Mouse (Mus musculus): ENCODE results near the gene Cntnap1. TPM values are rescaled to one million over a fixed set of nuclear protein-coding genes. Genes with fewer than 3 reads are reported as not detected.

Gene Cntnap1
- polyA plus RNA-seq, 2 experiments = 0.56 to 1.5 TPM

DNA sequence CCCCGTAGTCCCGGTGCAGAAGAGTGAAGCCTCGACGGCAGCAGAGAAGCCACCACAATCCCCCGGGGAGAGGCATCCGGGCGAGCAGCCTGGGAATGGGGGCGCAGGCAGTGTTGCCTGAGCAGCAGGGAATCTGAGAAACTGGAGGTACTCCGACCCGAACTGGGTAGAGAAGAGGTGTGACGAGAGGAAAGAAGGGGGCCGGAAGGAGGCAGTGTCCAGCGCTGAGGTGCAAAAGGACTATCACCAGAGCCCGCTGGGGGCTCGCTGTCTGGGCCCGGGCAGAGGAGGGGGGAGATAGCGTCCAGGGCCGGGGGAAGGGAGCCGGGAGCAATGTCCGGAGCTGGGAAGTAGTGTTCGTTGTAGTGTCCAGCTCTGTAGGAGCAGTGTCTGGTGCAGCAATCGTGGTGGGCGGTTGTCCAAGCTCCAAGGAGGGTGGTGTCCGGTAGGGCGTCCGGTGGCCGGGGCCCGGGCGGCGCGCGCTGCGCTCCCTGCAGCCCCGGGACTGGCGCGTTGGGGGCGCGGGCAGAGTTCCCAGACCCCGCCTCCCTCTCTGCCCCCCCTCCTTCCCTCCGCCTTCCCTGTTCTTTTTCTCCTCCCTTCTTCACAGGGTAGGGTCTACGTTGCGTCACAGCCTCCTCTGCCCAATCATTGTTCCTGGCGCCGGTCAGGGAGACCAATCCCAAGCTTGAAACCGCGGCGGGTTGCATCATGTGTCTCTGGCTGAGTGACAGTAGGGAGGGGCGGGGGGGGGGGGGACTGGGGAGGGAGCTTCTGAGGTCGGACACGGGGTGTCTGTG lies 688 bp downstream of the Cntnap1 start, which contains the start of gene Plekhh3:
Gene Plekhh3 (minus strand): TSS at position 541 of the 800 bp plus-strand sequence.
- H3K4me2 ChIP-seq (replicated peaks; ENCODE audit: low read depth, low read length, severe bottlenecking) = peak within 1 kb of the TSS; percentile 59
- 1% methylated on average over 37 of the region's 50 CpGs for WGBS
- peak within 1 kb of the TSS; percentile 65 for H3K27ac ChIP-seq (replicated peaks; ENCODE audit: low read depth, low read length)
- H3K9ac ChIP-seq (ENCODE audit: low read depth, low read length, severe bottlenecking) = peak within 1 kb of the TSS; percentile 66
- TF ChIP-seq POLR2A (IDR thresholded peaks at IDR 0.05; ENCODE audit: borderline replicate concordance, extremely low read depth, insufficient read depth, insufficient read length) = no peak
- no peaks in the 10 kb centered on the region for H3K9me3 ChIP-seq (ENCODE audit: control insufficient read depth, low read length)
- ATAC-seq (ENCODE audit: low FRiP score, low read depth) (peak; percentile 97), DNase-seq (ENCODE audit: low spot score) (peak; percentile 98)
- H3K4me3 ChIP-seq (replicated peaks; ENCODE audit: low read length) = peak within 1 kb of the TSS; percentile 81
- peaks cover 18% of the 10 kb centered on the region for H3K36me3 ChIP-seq (ENCODE audit: control insufficient read depth, insufficient read depth, low read length)
- peaks cover 62% of the 10 kb centered on the region for H3K27me3 ChIP-seq (ENCODE audit: control insufficient read depth, insufficient read depth, low read length)
- peaks cover 31% of the 10 kb centered on the region for H3K4me1 ChIP-seq (ENCODE audit: control insufficient read depth, insufficient read depth, low read length)

DNA sequence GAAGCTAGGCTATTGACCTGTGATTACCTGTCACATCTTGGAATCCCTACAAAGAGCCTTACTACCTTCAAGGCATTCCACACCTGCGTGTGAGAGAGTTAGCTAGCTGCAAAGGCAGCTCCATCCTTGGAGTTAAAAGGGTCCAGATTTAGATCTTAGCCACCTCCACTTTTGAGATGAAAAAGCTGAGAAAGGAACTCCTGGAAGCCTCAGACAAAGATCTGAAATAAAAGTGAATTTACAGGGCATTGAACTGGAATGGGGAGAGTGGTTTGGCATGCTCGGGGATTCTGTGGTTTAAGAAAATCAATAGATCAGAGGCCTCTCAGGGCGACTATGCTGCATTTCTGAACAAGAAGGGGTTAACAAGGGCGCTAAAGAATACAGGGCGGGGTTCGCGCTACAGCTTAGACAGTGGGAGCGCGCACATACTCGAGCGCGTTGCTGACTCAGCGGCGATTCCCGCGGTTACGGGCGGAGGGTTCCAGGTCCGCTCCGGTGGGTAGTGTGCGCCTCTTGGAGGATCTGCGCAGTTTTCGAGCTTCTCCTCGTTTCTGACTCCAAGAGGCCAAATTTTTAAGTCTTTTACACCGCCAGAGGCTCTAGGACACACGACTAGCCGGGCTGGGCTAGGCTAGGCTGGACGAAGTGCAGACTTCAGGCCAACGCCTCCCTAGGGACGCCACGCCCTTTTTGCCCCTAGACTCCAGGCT lies 1.6 kb downstream of the Cntnap1 start:
- peak overlapping the region; percentile 65 for H3K27ac ChIP-seq (replicated peaks; ENCODE audit: low read depth, low read length)
- peaks cover 34% of the 10 kb centered on the region for H3K4me1 ChIP-seq (ENCODE audit: control insufficient read depth, insufficient read depth, low read length)
- peak overlapping the region; percentile 37 for H3K9ac ChIP-seq (ENCODE audit: low read depth, low read length, severe bottlenecking)
- peaks cover 10% of the 10 kb centered on the region for H3K36me3 ChIP-seq (ENCODE audit: control insufficient read depth, insufficient read depth, low read length)
- peak overlapping the region; percentile 59 for H3K4me2 ChIP-seq (replicated peaks; ENCODE audit: low read depth, low read length, severe bottlenecking)
- peak overlapping the region; percentile 45 for H3K4me3 ChIP-seq (replicated peaks; ENCODE audit: low read length)
- H3K27me3 ChIP-seq (ENCODE audit: control insufficient read depth, insufficient read depth, low read length) = peaks cover 62% of the 10 kb centered on the region
- ATAC-seq (ENCODE audit: low FRiP score, low read depth) = peak; percentile 51; the same call in 1 of the 2 replicates
- 0 out of 2 replicates have a peak, but pooled peaks have one; percentile 17 for TF ChIP-seq POLR2A (IDR thresholded peaks at IDR 0.05; ENCODE audit: borderline replicate concordance, extremely low read depth, insufficient read depth, insufficient read length)
- peak; percentile 92 for DNase-seq (ENCODE audit: low spot score)
- WGBS = 0% methylated on average over 31 of the region's 31 CpGs
- no peaks in the 10 kb centered on the region for H3K9me3 ChIP-seq (ENCODE audit: control insufficient read depth, low read length)

DNA sequence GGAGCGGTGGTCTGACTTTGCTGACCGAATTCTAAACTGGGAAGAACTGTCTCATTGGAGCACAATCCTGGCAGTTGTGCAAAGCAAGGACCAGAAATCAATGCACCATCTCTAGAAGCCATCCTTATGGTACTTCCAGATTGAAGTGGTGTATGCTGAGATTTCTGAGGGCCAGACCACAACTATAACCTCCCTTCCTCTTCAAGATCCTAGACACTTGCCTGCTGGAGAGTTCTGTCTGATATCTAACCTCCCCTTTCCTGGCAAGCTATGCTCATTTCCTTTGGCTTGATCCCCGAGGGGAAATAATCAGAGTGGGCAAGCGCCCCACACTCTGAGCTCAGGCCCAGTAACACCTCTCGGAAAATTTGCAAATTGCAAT lies 2.1 kb downstream of the Cntnap1 start:
- peaks cover 5% of the 10 kb centered on the region for H3K36me3 ChIP-seq (ENCODE audit: control insufficient read depth, insufficient read depth, low read length)
- ATAC-seq (ENCODE audit: low FRiP score, low read depth) = no peak
- peak overlapping the region; percentile 59 for H3K4me2 ChIP-seq (replicated peaks; ENCODE audit: low read depth, low read length, severe bottlenecking)
- H3K27me3 ChIP-seq (ENCODE audit: control insufficient read depth, insufficient read depth, low read length) = peaks cover 62% of the 10 kb centered on the region
- H3K9me3 ChIP-seq (ENCODE audit: control insufficient read depth, low read length) = no peaks in the 10 kb centered on the region
- no peak for TF ChIP-seq POLR2A (IDR thresholded peaks at IDR 0.05; ENCODE audit: borderline replicate concordance, extremely low read depth, insufficient read depth, insufficient read length)
- DNase-seq (ENCODE audit: low spot score) = no peak
- 7% methylated on average over 5 of the region's 5 CpGs for WGBS
- H3K27ac ChIP-seq (replicated peaks; ENCODE audit: low read depth, low read length) = peak overlapping the region; percentile 65
- H3K4me1 ChIP-seq (ENCODE audit: control insufficient read depth, insufficient read depth, low read length) = peaks cover 34% of the 10 kb centered on the region
- peak overlapping the region; percentile 37 for H3K9ac ChIP-seq (ENCODE audit: low read depth, low read length, severe bottlenecking)
- peak overlapping the region; percentile 45 for H3K4me3 ChIP-seq (replicated peaks; ENCODE audit: low read length)

DNA sequence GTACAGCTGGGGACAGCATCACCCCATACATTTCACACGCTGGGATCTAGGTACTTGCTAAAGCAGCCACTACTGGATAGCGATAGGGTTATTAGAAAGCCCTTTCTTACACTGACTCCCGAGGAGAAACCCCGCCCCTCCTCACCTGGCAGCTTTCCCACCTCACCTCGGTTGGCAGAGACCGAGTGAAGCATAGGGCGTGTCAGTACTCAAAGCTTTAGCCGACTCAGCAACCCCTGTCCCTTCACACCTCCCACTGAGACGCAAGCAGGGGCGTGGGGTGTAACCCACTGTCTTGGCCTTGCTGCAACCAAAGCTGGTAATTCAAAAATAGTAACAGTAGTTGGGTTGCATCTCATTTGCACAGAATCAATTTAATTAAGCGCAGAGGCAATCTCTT lies 2.8 kb downstream of the Cntnap1 start:
- TF ChIP-seq POLR2A (IDR thresholded peaks at IDR 0.05; ENCODE audit: borderline replicate concordance, extremely low read depth, insufficient read depth, insufficient read length) = no peak
- H3K9ac ChIP-seq (ENCODE audit: low read depth, low read length, severe bottlenecking) = no peak overlapping the region
- peak overlapping the region; percentile 35 for H3K4me3 ChIP-seq (replicated peaks; ENCODE audit: low read length)
- H3K4me1 ChIP-seq (ENCODE audit: control insufficient read depth, insufficient read depth, low read length) = peaks cover 34% of the 10 kb centered on the region
- H3K9me3 ChIP-seq (ENCODE audit: control insufficient read depth, low read length) = no peaks in the 10 kb centered on the region
- WGBS = 7% methylated on average over 11 of the region's 11 CpGs
- no peak overlapping the region for H3K27ac ChIP-seq (replicated peaks; ENCODE audit: low read depth, low read length)
- H3K27me3 ChIP-seq (ENCODE audit: control insufficient read depth, insufficient read depth, low read length) = peaks cover 62% of the 10 kb centered on the region
- H3K36me3 ChIP-seq (ENCODE audit: control insufficient read depth, insufficient read depth, low read length) = no peaks in the 10 kb centered on the region
- H3K4me2 ChIP-seq (replicated peaks; ENCODE audit: low read depth, low read length, severe bottlenecking) = peak overlapping the region; percentile 80
- no peak for DNase-seq (ENCODE audit: low spot score)
- no peak for ATAC-seq (ENCODE audit: low FRiP score, low read depth)

DNA sequence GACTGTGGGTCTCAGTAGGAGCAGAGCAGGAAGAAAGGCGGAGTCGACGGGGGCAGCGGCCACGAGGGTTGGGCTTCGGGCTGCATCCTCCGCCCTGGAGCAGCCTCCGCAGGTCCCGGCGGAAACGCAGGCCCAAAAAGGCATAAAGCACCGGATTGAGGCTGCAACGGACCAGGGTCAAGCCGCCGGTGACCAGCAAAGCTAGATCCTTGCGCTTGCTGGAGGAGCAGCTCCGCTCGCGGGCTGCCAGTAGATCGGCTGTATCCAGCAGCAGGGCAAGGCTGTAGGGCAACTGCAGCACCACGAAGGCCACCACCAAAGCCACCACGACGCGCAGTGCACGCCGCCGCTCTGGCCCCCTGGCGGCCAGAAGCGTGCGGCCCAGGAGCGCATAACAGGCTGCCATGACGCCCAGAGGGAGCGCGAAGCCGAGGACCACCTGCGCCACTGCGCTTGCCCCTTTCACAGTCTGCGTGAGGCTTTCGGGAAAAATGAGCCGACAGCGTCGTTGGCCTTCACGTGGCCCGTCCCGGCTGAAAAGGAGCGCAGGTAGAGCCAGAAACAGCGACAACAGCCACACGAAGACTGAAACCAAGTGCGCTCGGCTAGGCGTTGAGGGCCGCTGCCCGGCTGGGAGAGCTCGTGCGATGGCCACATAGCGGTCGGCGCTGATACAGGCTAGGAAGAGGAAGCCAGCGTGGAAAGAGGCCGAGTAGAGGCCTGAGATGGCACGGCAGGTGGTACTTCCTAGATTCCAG lies 3.5 kb downstream of the Cntnap1 start:
- Histone ChIP-seq H3K9me3 (ENCODE audit: control insufficient read depth, low read length) (no peaks in the 10 kb centered on the region), H3K4me1 (ENCODE audit: control insufficient read depth, insufficient read depth, low read length) (peaks cover 34% of the 10 kb centered on the region), H3K4me3 (replicated peaks; ENCODE audit: low read length) (peak overlapping the region; percentile 35), H3K9ac (ENCODE audit: low read depth, low read length, severe bottlenecking) (peak overlapping the region; percentile 45), H3K27me3 (ENCODE audit: control insufficient read depth, insufficient read depth, low read length) (peaks cover 61% of the 10 kb centered on the region), H3K36me3 (ENCODE audit: control insufficient read depth, insufficient read depth, low read length) (no peaks in the 10 kb centered on the region), H3K27ac (replicated peaks; ENCODE audit: low read depth, low read length) (no peak overlapping the region), H3K4me2 (replicated peaks; ENCODE audit: low read depth, low read length, severe bottlenecking) (peak overlapping the region; percentile 80)
- ATAC-seq (ENCODE audit: low FRiP score, low read depth) = peak; percentile 38; the same call in 1 of the 2 replicates
- TF ChIP-seq POLR2A (IDR thresholded peaks at IDR 0.05; ENCODE audit: borderline replicate concordance, extremely low read depth, insufficient read depth, insufficient read length) = no peak
- 2% methylated on average over 58 of the region's 61 CpGs for WGBS
- peak; percentile 63 for DNase-seq (ENCODE audit: low spot score)

Data from limb, embryonic 14.5 days (tissue).